Mouse (Mus musculus): Measurements from ENCODE around the gene Hmgcl. TPM values are rescaled to one million over a fixed set of nuclear protein-coding genes. Genes with fewer than 3 reads are reported as not detected.

Gene Hmgcl
- polyA plus RNA-seq, 1 experiment from 2014 or later: 96.7 TPM

DNA sequence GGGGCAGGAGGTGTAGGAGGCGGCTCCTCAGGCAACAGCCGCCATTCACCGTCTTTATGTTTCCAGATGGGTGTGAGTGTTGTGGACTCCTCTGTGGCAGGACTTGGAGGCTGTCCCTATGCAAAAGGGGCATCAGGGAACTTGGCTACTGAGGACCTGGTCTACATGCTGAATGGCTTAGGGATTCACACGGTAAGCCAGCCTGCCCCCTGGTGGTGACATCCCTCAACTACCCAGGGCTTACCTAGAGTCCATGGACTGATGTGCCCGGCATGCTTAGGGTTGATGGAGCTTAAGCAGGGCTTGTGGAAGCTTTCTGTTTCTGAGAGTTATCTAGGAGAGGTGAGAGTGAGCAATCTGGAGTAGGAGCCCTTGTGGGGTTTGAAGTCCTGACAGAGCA is 14.5 kb downstream of the Hmgcl start:
- no peak overlapping the region for H3K4me3 ChIP-seq (ENCODE audit: control insufficient read depth in 1 of 2, insufficient read depth in 1 of 2, low read depth in 1 of 2, low read length in 2 of 2)
- no peak for ATAC-seq (ENCODE audit: insufficient number of reproducible peaks, insufficient read depth, low FRiP score, low read depth)
- H3K27me3 ChIP-seq (ENCODE audit: control insufficient read depth, insufficient read depth, low read length): no peaks in the 10 kb centered on the region
- 28% methylated on average over 5 of the region's 5 CpGs for WGBS
- H3K27ac ChIP-seq (replicated peaks in 1 of 2; ENCODE audit: control insufficient read depth in 1 of 2, insufficient read depth in 1 of 2, low read depth in 2 of 2, low read length in 2 of 2): no peak overlapping the region
- no peak overlapping the region for H3K4me2 ChIP-seq (ENCODE audit: low read length)
- H3K9me3 ChIP-seq (ENCODE audit: control insufficient read depth, low read length): no peaks in the 10 kb centered on the region
- H3K9ac ChIP-seq (ENCODE audit: low read length): no peak overlapping the region
- peaks cover 58% of the 10 kb centered on the region for H3K36me3 ChIP-seq (ENCODE audit: control insufficient read depth, insufficient read depth, low read length)
- peaks cover 6 to 17% of the 10 kb centered on the region in 2 experiments for H3K4me1 ChIP-seq (ENCODE audit: control insufficient read depth in 2 of 2, insufficient read depth in 2 of 2, low read length in 2 of 2)

- 77% methylated on average over 5 of the region's 5 CpGs for WGBS
- Histone ChIP-seq H3K4me1 (ENCODE audit: control insufficient read depth in 2 of 2, insufficient read depth in 2 of 2, low read length in 2 of 2) (peaks cover 6 to 17% of the 10 kb centered on the region in 2 experiments), H3K9ac (ENCODE audit: low read length) (no peak overlapping the region), H3K36me3 (ENCODE audit: control insufficient read depth, insufficient read depth, low read length) (peaks cover 60% of the 10 kb centered on the region), H3K9me3 (ENCODE audit: control insufficient read depth, low read length) (no peaks in the 10 kb centered on the region), H3K27me3 (ENCODE audit: control insufficient read depth, insufficient read depth, low read length) (no peaks in the 10 kb centered on the region), H3K4me3 (ENCODE audit: control insufficient read depth in 1 of 2, insufficient read depth in 1 of 2, low read depth in 1 of 2, low read length in 2 of 2) (no peak overlapping the region), H3K4me2 (ENCODE audit: low read length) (no peak overlapping the region), H3K27ac (replicated peaks in 1 of 2; ENCODE audit: control insufficient read depth in 1 of 2, insufficient read depth in 1 of 2, low read depth in 2 of 2, low read length in 2 of 2) (no peak overlapping the region)
- ATAC-seq (ENCODE audit: insufficient number of reproducible peaks, insufficient read depth, low FRiP score, low read depth): no peak
Measured at GRCm38 (mm10) chr4:135961709-135962108, 15.5 kb downstream of the Hmgcl start.

GRCm38 (mm10) chr4:135962198-135962597 is 15.9 kb downstream of the Hmgcl start:
- H3K9ac ChIP-seq (ENCODE audit: low read length): no peak overlapping the region
- ATAC-seq (ENCODE audit: insufficient number of reproducible peaks, insufficient read depth, low FRiP score, low read depth): no peak
- peaks cover 63% of the 10 kb centered on the region for H3K36me3 ChIP-seq (ENCODE audit: control insufficient read depth, insufficient read depth, low read length)
- H3K4me3 ChIP-seq (ENCODE audit: control insufficient read depth in 1 of 2, insufficient read depth in 1 of 2, low read depth in 1 of 2, low read length in 2 of 2): no peak overlapping the region
- H3K27me3 ChIP-seq (ENCODE audit: control insufficient read depth, insufficient read depth, low read length): no peaks in the 10 kb centered on the region
- no peak overlapping the region for H3K4me2 ChIP-seq (ENCODE audit: low read length)
- WGBS: 81% methylated on average over 7 of the region's 7 CpGs
- peaks cover 6 to 17% of the 10 kb centered on the region in 2 experiments for H3K4me1 ChIP-seq (ENCODE audit: control insufficient read depth in 2 of 2, insufficient read depth in 2 of 2, low read length in 2 of 2)
- H3K27ac ChIP-seq (replicated peaks in 1 of 2; ENCODE audit: control insufficient read depth in 1 of 2, insufficient read depth in 1 of 2, low read depth in 2 of 2, low read length in 2 of 2): no peak overlapping the region
- no peaks in the 10 kb centered on the region for H3K9me3 ChIP-seq (ENCODE audit: control insufficient read depth, low read length)

- no peaks in the 10 kb centered on the region for H3K9me3 ChIP-seq (ENCODE audit: control insufficient read depth, low read length)
- H3K36me3 ChIP-seq (ENCODE audit: control insufficient read depth, insufficient read depth, low read length): peaks cover 63% of the 10 kb centered on the region
- no peak for ATAC-seq (ENCODE audit: insufficient number of reproducible peaks, insufficient read depth, low FRiP score, low read depth)
- H3K9ac ChIP-seq (ENCODE audit: low read length): peak overlapping the region; percentile 93
- peaks cover 6 to 17% of the 10 kb centered on the region in 2 experiments for H3K4me1 ChIP-seq (ENCODE audit: control insufficient read depth in 2 of 2, insufficient read depth in 2 of 2, low read length in 2 of 2)
- H3K27ac ChIP-seq (replicated peaks in 1 of 2; ENCODE audit: control insufficient read depth in 1 of 2, insufficient read depth in 1 of 2, low read depth in 2 of 2, low read length in 2 of 2): peak overlapping the region; percentile 75 to 93
- peak overlapping the region; percentile 94 for H3K4me2 ChIP-seq (ENCODE audit: low read length)
- H3K4me3 ChIP-seq (ENCODE audit: control insufficient read depth in 1 of 2, insufficient read depth in 1 of 2, low read depth in 1 of 2, low read length in 2 of 2): peak overlapping the region; percentile 74 to 83
- H3K27me3 ChIP-seq (ENCODE audit: control insufficient read depth, insufficient read depth, low read length): no peaks in the 10 kb centered on the region
- 6% methylated on average over 15 of the region's 15 CpGs for WGBS
Measured at GRCm38 (mm10) chr4:135962946-135963345, 16.7 kb downstream of the Hmgcl start.

DNA sequence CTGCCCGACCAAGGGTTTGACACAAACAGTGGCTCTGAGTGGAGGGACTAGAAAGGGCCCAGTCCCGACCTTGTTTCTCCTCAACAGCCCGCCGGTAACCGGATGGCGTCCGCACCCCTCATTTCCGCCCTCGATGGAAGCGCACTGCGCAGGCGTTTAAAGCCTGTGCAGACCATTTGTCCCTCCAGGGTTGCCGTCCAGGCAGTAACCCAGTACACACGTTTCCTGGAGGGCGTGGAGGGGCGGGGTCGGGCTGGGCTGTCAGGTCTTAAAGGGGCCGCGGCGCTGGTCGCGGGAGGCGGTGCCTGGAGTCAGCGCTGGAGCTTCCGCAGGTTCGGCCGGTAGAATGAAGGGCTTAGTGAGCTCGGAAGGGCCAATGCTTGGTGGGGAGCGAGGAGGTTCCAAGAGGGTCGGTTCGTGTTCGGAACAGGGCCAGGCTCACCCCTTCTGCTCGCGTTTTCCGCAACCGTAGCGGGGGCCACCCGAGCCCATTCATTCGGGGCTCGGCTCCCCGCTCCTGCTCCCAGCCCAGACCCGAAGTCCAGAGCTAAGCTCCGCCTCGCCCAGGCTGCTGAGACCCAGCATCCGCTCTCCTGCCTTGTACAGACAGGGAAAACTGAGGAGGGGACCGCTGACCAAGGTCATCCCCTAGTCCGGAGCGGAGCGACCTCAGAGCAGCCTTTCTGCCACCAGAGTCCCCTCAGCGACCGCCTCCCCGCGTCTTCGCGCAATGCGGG is 17.4 kb downstream of the Hmgcl start, which contains the start of gene Gale:
Gale (plus strand) TSS at position 271 of the 737 bp plus-strand sequence.
- peak; percentile 90 for ATAC-seq (ENCODE audit: insufficient number of reproducible peaks, insufficient read depth, low FRiP score, low read depth)
- under 1% methylated on average over 56 of the region's 56 CpGs for WGBS
- H3K4me3 ChIP-seq (ENCODE audit: control insufficient read depth in 1 of 2, insufficient read depth in 1 of 2, low read depth in 1 of 2, low read length in 2 of 2): peak within 1 kb of the TSS; percentile 74 to 83

DNA sequence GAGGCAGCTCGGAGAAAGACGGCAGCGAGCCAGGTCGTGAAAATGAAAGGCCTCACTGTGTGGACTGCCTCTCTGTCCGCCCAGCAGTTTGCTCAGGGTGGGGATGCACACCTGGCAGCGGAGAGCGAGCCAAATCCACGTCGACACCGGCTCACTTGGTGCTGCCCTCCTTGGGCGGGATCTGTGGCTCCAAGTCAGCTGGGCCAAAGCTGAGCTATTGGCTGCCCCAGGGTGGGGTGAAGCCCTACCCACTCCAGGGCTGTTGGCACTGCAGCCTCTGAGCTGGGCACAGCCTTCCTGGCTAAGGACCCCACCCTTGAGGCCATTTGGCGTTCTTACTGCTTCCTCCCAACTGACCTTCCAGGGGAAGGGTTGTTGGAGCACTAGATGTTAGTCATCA is 18.2 kb downstream of the Hmgcl start:
- H3K27ac ChIP-seq (replicated peaks in 1 of 2; ENCODE audit: control insufficient read depth in 1 of 2, insufficient read depth in 1 of 2, low read depth in 2 of 2, low read length in 2 of 2): peak overlapping the region; percentile 47 to 93
- peak overlapping the region; percentile 74 to 83 for H3K4me3 ChIP-seq (ENCODE audit: control insufficient read depth in 1 of 2, insufficient read depth in 1 of 2, low read depth in 1 of 2, low read length in 2 of 2)
- no peaks in the 10 kb centered on the region for H3K9me3 ChIP-seq (ENCODE audit: control insufficient read depth, low read length)
- H3K4me1 ChIP-seq (ENCODE audit: control insufficient read depth in 2 of 2, insufficient read depth in 2 of 2, low read length in 2 of 2): peaks cover 6 to 17% of the 10 kb centered on the region in 2 experiments
- peak overlapping the region; percentile 94 for H3K4me2 ChIP-seq (ENCODE audit: low read length)
- no peaks in the 10 kb centered on the region for H3K27me3 ChIP-seq (ENCODE audit: control insufficient read depth, insufficient read depth, low read length)
- ATAC-seq (ENCODE audit: insufficient number of reproducible peaks, insufficient read depth, low FRiP score, low read depth): no peak
- H3K9ac ChIP-seq (ENCODE audit: low read length): peak overlapping the region; percentile 85
- peaks cover 65% of the 10 kb centered on the region for H3K36me3 ChIP-seq (ENCODE audit: control insufficient read depth, insufficient read depth, low read length)
- WGBS: 5% methylated on average over 12 of the region's 12 CpGs

More for the DNA sequence above, 17.4 kb downstream of the Hmgcl start, which contains the start of gene Gale:
- H3K4me2 ChIP-seq (ENCODE audit: low read length): peak within 1 kb of the TSS; percentile 94
- H3K27ac ChIP-seq (replicated peaks in 1 of 2; ENCODE audit: control insufficient read depth in 1 of 2, insufficient read depth in 1 of 2, low read depth in 2 of 2, low read length in 2 of 2): peak within 1 kb of the TSS; percentile 75 to 93
- H3K9ac ChIP-seq (ENCODE audit: low read length): peak within 1 kb of the TSS; percentile 93
- no peaks in the 10 kb centered on the region for H3K9me3 ChIP-seq (ENCODE audit: control insufficient read depth, low read length)
- H3K4me1 ChIP-seq (ENCODE audit: control insufficient read depth in 2 of 2, insufficient read depth in 2 of 2, low read length in 2 of 2): peaks cover 6 to 17% of the 10 kb centered on the region in 2 experiments
- no peaks in the 10 kb centered on the region for H3K27me3 ChIP-seq (ENCODE audit: control insufficient read depth, insufficient read depth, low read length)
- H3K36me3 ChIP-seq (ENCODE audit: control insufficient read depth, insufficient read depth, low read length): peaks cover 63% of the 10 kb centered on the region

GRCm38 (mm10) chr4:135965113-135965512 is 18.9 kb downstream of the Hmgcl start:
- H3K9me3 ChIP-seq (ENCODE audit: control insufficient read depth, low read length): no peaks in the 10 kb centered on the region
- H3K27me3 ChIP-seq (ENCODE audit: control insufficient read depth, insufficient read depth, low read length): no peaks in the 10 kb centered on the region
- no peak overlapping the region for H3K4me2 ChIP-seq (ENCODE audit: low read length)
- H3K27ac ChIP-seq (replicated peaks in 1 of 2; ENCODE audit: control insufficient read depth in 1 of 2, insufficient read depth in 1 of 2, low read depth in 2 of 2, low read length in 2 of 2): no peak overlapping the region
- peaks cover 6 to 17% of the 10 kb centered on the region in 2 experiments for H3K4me1 ChIP-seq (ENCODE audit: control insufficient read depth in 2 of 2, insufficient read depth in 2 of 2, low read length in 2 of 2)
- WGBS: 82% methylated on average over 9 of the region's 9 CpGs
- H3K9ac ChIP-seq (ENCODE audit: low read length): no peak overlapping the region
- no peak for ATAC-seq (ENCODE audit: insufficient number of reproducible peaks, insufficient read depth, low FRiP score, low read depth)
- H3K4me3 ChIP-seq (ENCODE audit: control insufficient read depth in 1 of 2, insufficient read depth in 1 of 2, low read depth in 1 of 2, low read length in 2 of 2): no peak overlapping the region
- H3K36me3 ChIP-seq (ENCODE audit: control insufficient read depth, insufficient read depth, low read length): peaks cover 66% of the 10 kb centered on the region
